Mouse (Mus musculus) E14TG2a.4 (cell line): Measurements from ENCODE around the gene Adora2a.

Experiments
- CTCF ChIP-seq: conservative IDR thresholded peaks from 2 replicates; pipeline ENCODE4 v1.5.1; 2014; ENCODE audit warnings: low read length
- POU5F1 ChIP-seq: IDR thresholded peaks from 2 replicates; pipeline ENCODE4 v1.6.1; 2014; ENCODE audit warnings: low read length, borderline replicate concordance

DNA sequence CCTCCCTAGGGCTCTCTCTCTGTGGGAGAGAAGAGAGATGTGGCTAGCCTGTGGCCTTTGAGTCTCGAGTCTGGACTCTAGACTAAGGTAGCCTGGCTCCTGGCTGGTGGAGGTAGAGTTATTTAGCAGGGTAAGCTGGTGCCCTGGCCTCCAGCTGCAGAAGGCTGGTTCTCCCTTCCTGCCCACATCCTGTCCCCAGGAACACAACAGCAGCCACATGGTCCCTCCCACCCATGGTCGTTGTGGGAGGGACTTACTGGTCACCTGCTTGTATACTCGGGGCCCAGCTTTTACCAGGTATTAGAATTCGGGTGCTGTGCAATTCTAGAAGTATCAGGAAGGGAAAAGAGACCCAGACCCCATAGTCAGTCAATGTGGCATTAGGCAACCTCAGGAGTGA lies 3.6 kb downstream of the Adora2a start:
- no peak for TF ChIP-seq CTCF
- TF ChIP-seq POU5F1 = no peak
